Mouse (Mus musculus): ENCODE data around the gene Apof.

DNA sequence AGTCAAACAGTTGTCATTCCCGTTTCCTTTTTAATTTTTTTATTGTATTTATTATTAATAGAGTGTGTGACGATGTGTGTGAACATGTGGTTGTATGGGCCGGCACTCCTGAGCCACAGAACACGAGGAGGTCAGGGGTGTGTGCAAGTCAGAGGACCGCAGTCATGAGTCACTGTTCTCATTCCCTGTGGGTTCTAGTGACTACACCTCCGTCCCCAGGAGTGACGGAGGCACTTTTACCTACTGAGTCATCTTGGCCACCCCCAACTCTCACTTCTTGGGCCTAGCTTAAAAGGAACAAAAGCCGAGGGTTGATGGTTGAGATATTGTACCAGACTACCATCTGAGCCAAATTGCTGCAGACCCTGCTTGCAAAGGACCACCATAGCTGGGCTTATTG, 12.1 kb upstream of the Apof start:
- TF ChIP-seq TBP (IDR thresholded peaks at IDR 0.05; ENCODE audit: low read depth, low read length) (no peak), CHD2 (IDR thresholded peaks at IDR 0.05; ENCODE audit: low read length) (no peak), SIN3A (IDR thresholded peaks at IDR 0.05; ENCODE audit: low read length) (no peak), CTCF (IDR thresholded peaks at IDR 0.05 in 2 of 3, conservative IDR thresholded peaks at IDR 0.05 in 1 of 3; ENCODE audit: control insufficient read depth in 1 of 3, insufficient read depth in 1 of 3, low read depth in 2 of 3, low read length in 3 of 3, poor library complexity in 1 of 3, severe bottlenecking in 1 of 3) (no peak), ZC3H11A (IDR thresholded peaks at IDR 0.05; ENCODE audit: low read depth, low read length) (no peak), GABPA (IDR thresholded peaks at IDR 0.05; ENCODE audit: low read depth, low read length) (no peak), EP300 (IDR thresholded peaks at IDR 0.05; ENCODE audit: low read depth in 1 of 2, low read length in 2 of 2) (no peak), UBTF (IDR thresholded peaks at IDR 0.05; ENCODE audit: borderline replicate concordance, insufficient read depth, low read depth, low read length) (no peak), MYC (IDR thresholded peaks at IDR 0.05; ENCODE audit: low read depth, low read length) (no peak), MAX (IDR thresholded peaks at IDR 0.05; ENCODE audit: low read length) (no peak), ZKSCAN1 (IDR thresholded peaks at IDR 0.05; ENCODE audit: low read depth, low read length) (no peak), SMC3 (IDR thresholded peaks at IDR 0.05; ENCODE audit: low read depth, low read length) (no peak), POLR2A (IDR thresholded peaks at IDR 0.05; ENCODE audit: control insufficient read depth in 1 of 2, insufficient read depth in 1 of 2, low read depth in 1 of 2, low read length in 2 of 2, poor library complexity in 1 of 2) (no peak)

All from MEL (cell line).